Mouse (Mus musculus): Measurements from ENCODE around the gene Zfp609.

The Zfp609 gene

GRCm38 (mm10) chr9:65742777-65743176, 84.6 kb downstream of the Zfp609 start:
- no peak for TF ChIP-seq POU5F1 (IDR thresholded peaks at IDR 0.05; ENCODE audit: borderline replicate concordance, low read length)
- Histone ChIP-seq H3K9me3 (ENCODE audit: low read length) (no peaks in the 10 kb centered on the region), H3K4me3 (replicated peaks; ENCODE audit: low read length) (no peak overlapping the region), H3K27me3 (ENCODE audit: insufficient read depth, low read length) (no peaks in the 10 kb centered on the region), H3K36me3 (ENCODE audit: insufficient read depth, low read length) (0 out of 2 replicates have a peak, but pooled peaks cover 5% of the 10 kb centered on the region), H3K4me1 (replicated peaks; ENCODE audit: low read depth, low read length) (peaks cover 28% of the 10 kb centered on the region)

GRCm38 (mm10) chr9:65741066-65741852, 86.1 kb downstream of the Zfp609 start:
- TF ChIP-seq CTCF (conservative IDR thresholded peaks at IDR 0.05; ENCODE audit: low read length) = no peak
- no peak for TF ChIP-seq POU5F1 (IDR thresholded peaks at IDR 0.05; ENCODE audit: borderline replicate concordance, low read length)
- Histone ChIP-seq H3K4me3 (replicated peaks; ENCODE audit: low read length) (no peak overlapping the region), H3K9me3 (ENCODE audit: low read length) (no peaks in the 10 kb centered on the region), H3K27me3 (ENCODE audit: insufficient read depth, low read length) (no peaks in the 10 kb centered on the region), H3K36me3 (ENCODE audit: insufficient read depth, low read length) (0 out of 2 replicates have a peak, but pooled peaks cover 5% of the 10 kb centered on the region), H3K4me1 (replicated peaks; ENCODE audit: low read depth, low read length) (peaks cover 28% of the 10 kb centered on the region)

GRCm38 (mm10) chr9:65734931-65735330, 92.4 kb downstream of the Zfp609 start:
- Histone ChIP-seq H3K4me1 (replicated peaks; ENCODE audit: low read depth, low read length) (no peaks in the 10 kb centered on the region), H3K27me3 (ENCODE audit: insufficient read depth, low read length) (no peaks in the 10 kb centered on the region), H3K4me3 (replicated peaks; ENCODE audit: low read length) (no peak overlapping the region), H3K9me3 (ENCODE audit: low read length) (no peaks in the 10 kb centered on the region), H3K36me3 (ENCODE audit: insufficient read depth, low read length) (peaks cover 10% of the 10 kb centered on the region)
- no peak for TF ChIP-seq CTCF (conservative IDR thresholded peaks at IDR 0.05; ENCODE audit: low read length)
- no peak for TF ChIP-seq POU5F1 (IDR thresholded peaks at IDR 0.05; ENCODE audit: borderline replicate concordance, low read length)
- TF ChIP-seq NANOG (IDR thresholded peaks at IDR 0.05; ENCODE audit: borderline replicate concordance, low read length) = no peak

- TF ChIP-seq NANOG (IDR thresholded peaks at IDR 0.05; ENCODE audit: borderline replicate concordance, low read length) (no peak), POU5F1 (IDR thresholded peaks at IDR 0.05; ENCODE audit: borderline replicate concordance, low read length) (no peak), CTCF (conservative IDR thresholded peaks at IDR 0.05; ENCODE audit: low read length) (no peak)
- H3K27me3 ChIP-seq (ENCODE audit: insufficient read depth, low read length) = no peaks in the 10 kb centered on the region
Observed at GRCm38 (mm10) chr9:65728588-65728987, 98.8 kb downstream of the Zfp609 start.

GRCm38 (mm10) chr9:65727491-65727890, 99.9 kb downstream of the Zfp609 start:
- Histone ChIP-seq H3K27me3 (ENCODE audit: insufficient read depth, low read length) (no peaks in the 10 kb centered on the region), H3K4me1 (replicated peaks; ENCODE audit: low read depth, low read length) (no peaks in the 10 kb centered on the region; the same call in 1 of the 2 replicates), H3K9me3 (ENCODE audit: low read length) (no peaks in the 10 kb centered on the region), H3K4me3 (replicated peaks; ENCODE audit: low read length) (no peak overlapping the region), H3K36me3 (ENCODE audit: insufficient read depth, low read length) (peaks cover 17% of the 10 kb centered on the region)
- TF ChIP-seq POU5F1 (IDR thresholded peaks at IDR 0.05; ENCODE audit: borderline replicate concordance, low read length) = no peak
- no peak for TF ChIP-seq CTCF (conservative IDR thresholded peaks at IDR 0.05; ENCODE audit: low read length)
- TF ChIP-seq NANOG (IDR thresholded peaks at IDR 0.05; ENCODE audit: borderline replicate concordance, low read length) = no peak

More at GRCm38 (mm10) chr9:65728588-65728987, 98.8 kb downstream of the Zfp609 start:
- no peak overlapping the region for H3K4me3 ChIP-seq (replicated peaks; ENCODE audit: low read length)
- H3K4me1 ChIP-seq (replicated peaks; ENCODE audit: low read depth, low read length) = no peaks in the 10 kb centered on the region; the same call in 1 of the 2 replicates
- peaks cover 17% of the 10 kb centered on the region for H3K36me3 ChIP-seq (ENCODE audit: insufficient read depth, low read length)
- H3K9me3 ChIP-seq (ENCODE audit: low read length) = no peaks in the 10 kb centered on the region

GRCm38 (mm10) chr9:65726431-65726830, 100.9 kb downstream of the Zfp609 start:
- no peak overlapping the region for H3K4me3 ChIP-seq (replicated peaks; ENCODE audit: low read length)
- peaks cover 17% of the 10 kb centered on the region for H3K36me3 ChIP-seq (ENCODE audit: insufficient read depth, low read length)
- peaks cover 10% of the 10 kb centered on the region for H3K4me1 ChIP-seq (replicated peaks; ENCODE audit: low read depth, low read length)
- TF ChIP-seq NANOG (IDR thresholded peaks at IDR 0.05; ENCODE audit: borderline replicate concordance, low read length) = no peak
- no peak for TF ChIP-seq POU5F1 (IDR thresholded peaks at IDR 0.05; ENCODE audit: borderline replicate concordance, low read length)
- TF ChIP-seq CTCF (conservative IDR thresholded peaks at IDR 0.05; ENCODE audit: low read length) = no peak
- no peaks in the 10 kb centered on the region for H3K27me3 ChIP-seq (ENCODE audit: insufficient read depth, low read length)
- no peaks in the 10 kb centered on the region for H3K9me3 ChIP-seq (ENCODE audit: low read length)

GRCm38 (mm10) chr9:65725291-65725622, 102.1 kb downstream of the Zfp609 start:
- Histone ChIP-seq H3K4me1 (replicated peaks; ENCODE audit: low read depth, low read length) (peaks cover 18% of the 10 kb centered on the region), H3K4me3 (replicated peaks; ENCODE audit: low read length) (no peak overlapping the region), H3K36me3 (ENCODE audit: insufficient read depth, low read length) (peaks cover 12% of the 10 kb centered on the region), H3K27me3 (ENCODE audit: insufficient read depth, low read length) (no peaks in the 10 kb centered on the region), H3K9me3 (ENCODE audit: low read length) (no peaks in the 10 kb centered on the region)
- no peak for TF ChIP-seq POU5F1 (IDR thresholded peaks at IDR 0.05; ENCODE audit: borderline replicate concordance, low read length)
- no peak for TF ChIP-seq NANOG (IDR thresholded peaks at IDR 0.05; ENCODE audit: borderline replicate concordance, low read length)
- no peak for TF ChIP-seq CTCF (conservative IDR thresholded peaks at IDR 0.05; ENCODE audit: low read length)

- H3K4me1 ChIP-seq (replicated peaks; ENCODE audit: low read depth, low read length) = peaks cover 18% of the 10 kb centered on the region
Observed at GRCm38 (mm10) chr9:65724471-65725290, 102.7 kb downstream of the Zfp609 start.

More at GRCm38 (mm10) chr9:65724471-65725290, 102.7 kb downstream of the Zfp609 start:
- no peaks in the 10 kb centered on the region for H3K27me3 ChIP-seq (ENCODE audit: insufficient read depth, low read length)
- peaks cover 10% of the 10 kb centered on the region; the same call in 1 of the 2 replicates for H3K36me3 ChIP-seq (ENCODE audit: insufficient read depth, low read length)
- no peak for TF ChIP-seq NANOG (IDR thresholded peaks at IDR 0.05; ENCODE audit: borderline replicate concordance, low read length)
- no peaks in the 10 kb centered on the region for H3K9me3 ChIP-seq (ENCODE audit: low read length)
- no peak overlapping the region for H3K4me3 ChIP-seq (replicated peaks; ENCODE audit: low read length)
